Mouse (Mus musculus) heart, adult 2 months (tissue): ENCODE results near the gene Fam214a.

ENCODE experiments used
- CTCF ChIP-seq: fragments of 200-600 bp; IDR thresholded peaks from 2 replicates; pipeline ENCODE4 v1.8.1; 2022; ENCODE audit warnings: antibody characterized with exemption, mild to moderate bottlenecking, moderate library complexity
- EP300 ChIP-seq: fragments of 200-500 bp; IDR thresholded peaks from 2 replicates; pipeline ENCODE4 v1.6.1; 2011; ENCODE audit warnings: low read depth, low read length, control low read depth; ENCODE audit not compliant: insufficient read depth
- POLR2A ChIP-seq: fragments of 200-500 bp; IDR thresholded peaks from 2 replicates; pipeline ENCODE4 v1.6.1; 2011; ENCODE audit warnings: mild to moderate bottlenecking, low read depth, low read length, control low read depth; ENCODE audit not compliant: insufficient read depth

- TF ChIP-seq CTCF = no peak
- TF ChIP-seq EP300 = no peak
- 0 out of 2 replicates have a peak, but pooled peaks have one; percentile 22 for TF ChIP-seq POLR2A
Measured at GRCm38 (mm10) chr9:74974758-74975157, 22.1 kb downstream of the Fam214a start.
